Mouse (Mus musculus) hindbrain, embryonic 13.5 days (tissue): ENCODE data around the gene Tectb. TPM values are rescaled to one million over a fixed set of nuclear protein-coding genes. Genes with fewer than 3 reads are reported as not detected.
"Not testable (repeated sequence)": the region's sequence is repeated elsewhere in the genome, so short reads cannot be mapped to it uniquely, and the experiment has no call there.

Experiments used
- ATAC-seq: fragments of 200-750 bp; cut with Nextera tagmentation; 2 replicates; pipeline ENCODE4 v1.8.0; 2017; ENCODE audit warnings: moderate TSS enrichment; ENCODE audit not compliant: low FRiP score
- H3K27ac ChIP-seq: fragments of 300-500 bp; sonication (generic); 2 replicates; pipeline ENCODE4 v1.5.1; 2015; ENCODE audit warnings: inconsistent platforms, mild to moderate bottlenecking, moderate library complexity
- H3K27me3 ChIP-seq: fragments of 300-500 bp; sonication (generic); 2 replicates; pipeline ENCODE4 v1.6.1; 2015; ENCODE audit warnings: mild to moderate bottlenecking, inconsistent platforms
- H3K36me3 ChIP-seq: fragments of 300-500 bp; sonication (generic); 2 replicates; pipeline ENCODE4 v1.6.1; 2015; ENCODE audit warnings: mild to moderate bottlenecking, inconsistent platforms
- H3K4me1 ChIP-seq: fragments of 300-500 bp; sonication (generic); replicated peaks from 2 replicates; pipeline ENCODE4 v1.6.1; 2015; ENCODE audit warnings: inconsistent platforms
- H3K4me2 ChIP-seq: fragments of 300-500 bp; sonication (generic); 2 replicates; pipeline ENCODE4 v1.6.1; 2015; ENCODE audit warnings: inconsistent platforms, mild to moderate bottlenecking, moderate library complexity
- H3K4me3 ChIP-seq: fragments of 300-500 bp; sonication (generic); 2 replicates; pipeline ENCODE4 v1.5.1; 2015; ENCODE audit warnings: mild to moderate bottlenecking, inconsistent platforms
- H3K9ac ChIP-seq: fragments of 300-500 bp; sonication (generic); 2 replicates; pipeline ENCODE4 v1.6.1; 2015; ENCODE audit warnings: mild to moderate bottlenecking, inconsistent platforms
- H3K9me3 ChIP-seq: fragments of 300-500 bp; sonication (generic); 2 replicates; pipeline ENCODE4 v1.6.1; 2016; ENCODE audit warnings: inconsistent platforms
- WGBS: fragments of 180-500 bp; shearing (Covaris S2); methylation state at CpG from one replicate; pipeline ENCODE4 v1.1.7; 2015; 5-methylcytosine and 5-hydroxymethylcytosine counted together
- polyA plus RNA-seq: library from polyadenylated mRNA; unstranded; fragments of >200 nt; fragmentation: Nextera tagmentation; extraction: Ambion mirVana; gene quantifications from 2 replicates; pipeline ENCODE4 v1.2.1, GENCODE M21; 2015

The Tectb gene
- polyA plus RNA-seq, 1 experiment from 2014 or later = 0.75 TPM

- no peak overlapping the region for H3K9ac ChIP-seq
- H3K4me2 ChIP-seq = no peak overlapping the region
- no peak for ATAC-seq
- peaks cover 19% of the 10 kb centered on the region for H3K4me1 ChIP-seq
- H3K36me3 ChIP-seq = no peaks in the 10 kb centered on the region
- no peaks in the 10 kb centered on the region for H3K9me3 ChIP-seq
- 77% methylated on average over 9 of the region's 9 CpGs for WGBS
- no peak overlapping the region for H3K27ac ChIP-seq
- H3K27me3 ChIP-seq = no peaks in the 10 kb centered on the region
- no peak overlapping the region for H3K4me3 ChIP-seq
Observed at GRCm38 (mm10) chr19:55147568-55147967, 33.0 kb upstream of the Tectb start.

GRCm38 (mm10) chr19:55148109-55148508 is 32.4 kb upstream of the Tectb start:
- Histone ChIP-seq H3K36me3 (no peaks in the 10 kb centered on the region), H3K9ac (no peak overlapping the region), H3K4me2 (no peak overlapping the region), H3K4me3 (no peak overlapping the region), H3K9me3 (no peaks in the 10 kb centered on the region), H3K27me3 (no peaks in the 10 kb centered on the region), H3K27ac (no peak overlapping the region), H3K4me1 (peaks cover 19% of the 10 kb centered on the region)
- WGBS = 91% methylated on average over 6 of the region's 6 CpGs
- no peak for ATAC-seq

GRCm38 (mm10) chr19:55149646-55150045 is 30.9 kb upstream of the Tectb start:
- no peak overlapping the region for H3K4me2 ChIP-seq
- no peak overlapping the region for H3K9ac ChIP-seq
- H3K36me3 ChIP-seq = no peaks in the 10 kb centered on the region
- H3K9me3 ChIP-seq = no peaks in the 10 kb centered on the region
- no peak overlapping the region for H3K4me3 ChIP-seq
- no peaks in the 10 kb centered on the region for H3K27me3 ChIP-seq
- H3K4me1 ChIP-seq = peaks cover 4% of the 10 kb centered on the region
- ATAC-seq = no peak
- H3K27ac ChIP-seq = no peak overlapping the region
- WGBS = 81% methylated on average over 6 of the region's 6 CpGs

DNA sequence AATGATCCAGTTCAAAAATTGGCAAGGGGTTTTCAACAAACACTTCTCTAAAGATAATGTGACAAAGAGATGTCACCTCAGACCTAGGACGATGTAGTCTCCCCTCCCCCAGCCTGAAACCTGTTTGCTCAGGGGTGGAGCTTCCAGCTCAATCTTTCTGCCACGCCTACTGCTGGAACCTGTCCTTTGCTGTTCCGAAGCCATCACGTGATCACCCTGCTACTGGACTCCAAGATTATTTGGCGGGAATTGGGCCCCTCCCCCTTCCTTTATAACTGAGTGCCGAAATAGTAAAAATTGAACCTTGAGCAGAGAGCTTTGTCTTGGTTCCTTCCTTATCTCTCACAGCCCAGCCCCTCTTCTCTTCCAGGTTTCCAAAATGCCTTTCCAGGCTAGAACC is 28.3 kb upstream of the Tectb start:
- H3K9ac ChIP-seq, H3K36me3 ChIP-seq, H3K9me3 ChIP-seq, H3K4me2 ChIP-seq, H3K4me3 ChIP-seq, H3K27me3 ChIP-seq, H3K4me1 ChIP-seq, ATAC-seq, H3K27ac ChIP-seq: not testable (repeated sequence)
- WGBS = 77% methylated on average over 6 of the region's 6 CpGs

- H3K36me3 ChIP-seq = no peaks in the 10 kb centered on the region
- no peaks in the 10 kb centered on the region for H3K27me3 ChIP-seq
- ATAC-seq = no peak
- H3K4me1 ChIP-seq = no peaks in the 10 kb centered on the region; the same call in 1 of the 2 replicates
- no peak overlapping the region for H3K27ac ChIP-seq
- no peaks in the 10 kb centered on the region for H3K9me3 ChIP-seq
- H3K4me2 ChIP-seq = no peak overlapping the region
- 94% methylated on average over 6 of the region's 6 CpGs for WGBS
- H3K4me3 ChIP-seq = no peak overlapping the region
- no peak overlapping the region for H3K9ac ChIP-seq
Observed at GRCm38 (mm10) chr19:55152983-55153382, 27.6 kb upstream of the Tectb start.

GRCm38 (mm10) chr19:55157029-55157428 is 23.5 kb upstream of the Tectb start:
- Histone ChIP-seq H3K4me2 (no peak overlapping the region), H3K9me3 (no peaks in the 10 kb centered on the region), H3K36me3 (no peaks in the 10 kb centered on the region), H3K4me3 (no peak overlapping the region), H3K9ac (no peak overlapping the region), H3K27me3 (no peaks in the 10 kb centered on the region), H3K27ac (no peak overlapping the region), H3K4me1 (no peaks in the 10 kb centered on the region; the same call in 1 of the 2 replicates)
- WGBS = 90% methylated on average over 7 of the region's 7 CpGs
- no peak for ATAC-seq

DNA sequence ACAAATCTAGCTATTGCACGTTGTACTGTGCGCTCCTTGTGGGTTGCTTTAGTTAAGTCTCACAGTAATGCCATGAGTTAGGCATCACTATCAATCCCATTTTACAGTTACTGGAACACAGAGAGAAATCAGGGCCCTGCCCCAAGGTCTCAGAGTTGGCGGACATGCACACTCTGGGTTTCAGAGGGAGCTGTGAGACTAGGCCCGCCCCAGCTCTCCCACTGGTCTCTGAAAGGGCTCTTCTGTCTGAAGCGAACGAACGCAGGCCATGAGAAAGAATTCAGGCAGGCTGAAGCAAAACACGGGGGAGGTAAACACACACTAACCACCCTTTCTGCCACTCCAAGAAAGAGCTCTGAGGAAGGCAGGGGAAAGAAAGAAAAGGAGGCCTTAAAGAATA is 21.9 kb upstream of the Tectb start:
- 58% methylated on average over 8 of the region's 8 CpGs for WGBS
- Histone ChIP-seq H3K4me1 (no peaks in the 10 kb centered on the region; the same call in 1 of the 2 replicates), H3K27ac (no peak overlapping the region), H3K36me3 (no peaks in the 10 kb centered on the region), H3K9me3 (no peaks in the 10 kb centered on the region), H3K4me3 (no peak overlapping the region), H3K4me2 (no peak overlapping the region), H3K9ac (no peak overlapping the region), H3K27me3 (no peaks in the 10 kb centered on the region)
- ATAC-seq = no peak

- H3K36me3 ChIP-seq = no peaks in the 10 kb centered on the region
- no peak overlapping the region for H3K27ac ChIP-seq
- no peaks in the 10 kb centered on the region for H3K27me3 ChIP-seq
- H3K4me1 ChIP-seq = no peaks in the 10 kb centered on the region; the same call in 1 of the 2 replicates
- no peak overlapping the region for H3K4me2 ChIP-seq
- H3K4me3 ChIP-seq = no peak overlapping the region
- H3K9me3 ChIP-seq = no peaks in the 10 kb centered on the region
- ATAC-seq = no peak
- 82% methylated on average over 6 of the region's 6 CpGs for WGBS
- H3K9ac ChIP-seq = no peak overlapping the region
Observed at GRCm38 (mm10) chr19:55159826-55160225, 20.7 kb upstream of the Tectb start.

GRCm38 (mm10) chr19:55162271-55162670 is 18.3 kb upstream of the Tectb start:
- Histone ChIP-seq H3K9ac (no peak overlapping the region), H3K27ac (no peak overlapping the region), H3K4me2 (no peak overlapping the region), H3K4me1 (no peaks in the 10 kb centered on the region; the same call in 1 of the 2 replicates), H3K4me3 (no peak overlapping the region), H3K9me3 (no peaks in the 10 kb centered on the region), H3K27me3 (no peaks in the 10 kb centered on the region), H3K36me3 (no peaks in the 10 kb centered on the region)
- 73% methylated on average over 4 of the region's 4 CpGs for WGBS
- no peak for ATAC-seq

DNA sequence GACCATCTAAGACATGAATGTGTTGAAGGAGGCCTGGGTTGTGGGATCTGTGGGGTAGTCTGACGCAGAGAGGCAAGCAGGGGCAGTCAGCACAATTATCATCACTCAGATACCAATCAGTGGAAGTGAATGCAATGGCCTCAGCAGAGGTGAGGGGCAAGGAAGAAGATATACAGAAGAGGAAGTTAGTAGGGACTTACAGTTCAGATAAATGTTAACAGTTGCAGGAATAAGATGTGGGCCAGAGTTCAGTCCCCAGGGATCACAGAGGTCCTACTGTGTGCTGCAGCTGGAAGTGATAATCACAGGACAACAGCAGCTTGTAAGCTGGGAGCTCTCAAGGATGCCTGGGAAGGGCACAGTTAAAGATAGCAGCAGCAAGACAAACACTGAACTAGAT is 16.4 kb upstream of the Tectb start:
- H3K36me3 ChIP-seq = no peaks in the 10 kb centered on the region
- no peak overlapping the region for H3K4me3 ChIP-seq
- H3K27me3 ChIP-seq = no peaks in the 10 kb centered on the region
- no peak for ATAC-seq
- no peaks in the 10 kb centered on the region for H3K9me3 ChIP-seq
- H3K9ac ChIP-seq = no peak overlapping the region
- no peaks in the 10 kb centered on the region for H3K4me1 ChIP-seq
- 79% methylated on average over 1 of the region's 1 CpGs for WGBS
- no peak overlapping the region for H3K27ac ChIP-seq
- no peak overlapping the region for H3K4me2 ChIP-seq

- H3K36me3 ChIP-seq = no peaks in the 10 kb centered on the region
- no peak for ATAC-seq
- WGBS = 79% methylated on average over 1 of the region's 1 CpGs
- H3K4me1 ChIP-seq = no peaks in the 10 kb centered on the region
- no peak overlapping the region for H3K27ac ChIP-seq
- H3K9ac ChIP-seq = no peak overlapping the region
- H3K9me3 ChIP-seq = peaks cover 5% of the 10 kb centered on the region; the same call in 1 of the 2 replicates
- no peaks in the 10 kb centered on the region for H3K27me3 ChIP-seq
- H3K4me3 ChIP-seq = no peak overlapping the region
- H3K4me2 ChIP-seq = no peak overlapping the region
Observed at GRCm38 (mm10) chr19:55165183-55165865, 15.2 kb upstream of the Tectb start.

DNA sequence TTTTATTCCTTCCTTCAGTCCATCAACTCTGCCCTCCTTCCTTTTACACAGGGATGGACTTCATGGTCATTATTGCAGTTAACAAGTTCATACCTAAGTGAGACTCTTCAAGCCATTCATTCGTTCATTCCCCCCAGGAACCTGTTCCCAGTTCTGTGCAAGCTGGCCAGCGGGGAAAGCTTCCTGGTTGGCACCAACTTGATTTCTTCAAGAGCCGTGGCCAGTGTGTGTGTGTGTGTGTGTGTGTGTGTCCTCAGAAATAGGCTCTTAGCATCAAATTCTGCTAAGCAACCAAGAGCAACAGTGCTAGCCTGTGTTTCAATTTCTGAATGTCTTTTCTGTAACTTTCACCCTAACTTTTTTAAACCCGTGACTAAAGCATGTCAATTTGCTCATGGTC is 14.6 kb upstream of the Tectb start:
- H3K4me3 ChIP-seq = no peak overlapping the region
- H3K27ac ChIP-seq = no peak overlapping the region
- no peak for ATAC-seq
- peaks cover 6% of the 10 kb centered on the region; the same call in 1 of the 2 replicates for H3K9me3 ChIP-seq
- no peaks in the 10 kb centered on the region for H3K36me3 ChIP-seq
- no peaks in the 10 kb centered on the region for H3K4me1 ChIP-seq
- no peaks in the 10 kb centered on the region for H3K27me3 ChIP-seq
- H3K9ac ChIP-seq = no peak overlapping the region
- H3K4me2 ChIP-seq = no peak overlapping the region
- 80% methylated on average over 4 of the region's 4 CpGs for WGBS

DNA sequence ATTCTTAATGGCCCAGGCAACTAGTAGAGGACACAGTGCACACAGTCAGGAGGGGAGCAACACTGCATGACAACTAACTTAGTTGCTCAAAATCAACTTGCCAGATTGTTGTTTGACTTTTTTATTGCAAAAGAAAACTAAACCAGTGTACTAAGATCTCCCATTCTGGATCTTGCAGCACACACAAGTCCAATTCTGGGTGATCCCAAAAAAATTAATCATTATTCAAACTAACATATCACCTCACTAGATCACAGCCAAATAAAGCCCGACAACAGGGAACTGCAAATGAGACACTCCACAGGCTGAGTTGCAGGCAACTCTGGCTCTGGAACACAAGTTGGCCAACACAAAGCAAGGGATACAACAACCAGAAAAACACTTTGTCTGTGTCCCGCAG is 13.8 kb upstream of the Tectb start:
- ATAC-seq = no peak

More for the DNA sequence above, 13.8 kb upstream of the Tectb start:
- peaks cover 6% of the 10 kb centered on the region; the same call in 1 of the 2 replicates for H3K9me3 ChIP-seq
- no peaks in the 10 kb centered on the region for H3K36me3 ChIP-seq
- no peak overlapping the region for H3K27ac ChIP-seq
- no peak overlapping the region for H3K9ac ChIP-seq
- no peaks in the 10 kb centered on the region for H3K4me1 ChIP-seq
- no peak overlapping the region for H3K4me3 ChIP-seq
- H3K4me2 ChIP-seq = no peak overlapping the region
- no peaks in the 10 kb centered on the region for H3K27me3 ChIP-seq
- WGBS = 92% methylated on average over 2 of the region's 2 CpGs
